Mouse (Mus musculus) forebrain, embryonic 11.5 days (tissue): ENCODE measurements around the gene Amotl1. TPM values are rescaled to one million over a fixed set of nuclear protein-coding genes. Genes with fewer than 3 reads are reported as not detected.
A peak's percentile ranks its signal among the peaks of the same experiment; 100 is the strongest.

ENCODE experiments used
- ATAC-seq: fragments of 200-750 bp; cut with Nextera tagmentation; replicated peaks from 2 replicates; pipeline ENCODE4 v1.8.0; 2017; ENCODE audit warnings: moderate TSS enrichment; ENCODE audit not compliant: low FRiP score
- DNase-seq: peaks from one replicate; pipeline ENCODE4 v3.0.0-alpha.2; 2017; ENCODE audit warnings: low spot score
- H3K27ac ChIP-seq: fragments of 300-500 bp; sonication (generic); 2 replicates; pipeline ENCODE4 v1.5.1; 2014; ENCODE audit warnings: low read depth, low read length
- H3K27me3 ChIP-seq: fragments of 300-500 bp; sonication (generic); 2 replicates; pipeline ENCODE4 v1.6.1; 2014; ENCODE audit warnings: mild to moderate bottlenecking, low read length, mixed read lengths; ENCODE audit not compliant: control insufficient read depth, insufficient read depth
- H3K36me3 ChIP-seq: fragments of 300-500 bp; sonication (generic); 2 replicates; pipeline ENCODE4 v1.6.1; 2014; ENCODE audit warnings: mild to moderate bottlenecking, low read length, moderate library complexity, mixed read lengths; ENCODE audit not compliant: control insufficient read depth, insufficient read depth
- H3K4me1 ChIP-seq: fragments of 300-500 bp; sonication (generic); replicated peaks from 2 replicates; pipeline ENCODE4 v1.6.1; 2014; ENCODE audit warnings: low read length, mixed read lengths; ENCODE audit not compliant: control insufficient read depth, insufficient read depth
- H3K4me2 ChIP-seq: fragments of 300-500 bp; sonication (generic); 2 replicates; pipeline ENCODE4 v1.6.1; 2014; ENCODE audit warnings: low read depth, mild to moderate bottlenecking, low read length, moderate library complexity, mixed read lengths; ENCODE audit not compliant: severe bottlenecking
- H3K4me3 ChIP-seq: fragments of 300-500 bp; sonication (generic); 2 replicates; pipeline ENCODE4 v1.5.1; 2014; ENCODE audit warnings: low read depth, low read length
- H3K9ac ChIP-seq: fragments of 300-500 bp; sonication (generic); 2 replicates; pipeline ENCODE4 v1.6.1; 2014; ENCODE audit warnings: low read length
- H3K9me3 ChIP-seq: fragments of 300-500 bp; sonication (generic); 2 replicates; pipeline ENCODE4 v1.6.1; 2016; ENCODE audit warnings: low read length, mixed read lengths; ENCODE audit not compliant: control insufficient read depth
- WGBS: fragments of 180-500 bp; shearing (Covaris S2); extraction: QIAGEN DNeasy Blood & Tissue Kit; methylation state at CpG from one replicate; pipeline ENCODE4 v1.1.7; 2014; 5-methylcytosine and 5-hydroxymethylcytosine counted together
- polyA plus RNA-seq: library from polyadenylated mRNA; unstranded; fragments of >200 nt; fragmentation: Nextera tagmentation; extraction: Ambion mirVana; gene quantifications from 2 replicates; pipeline ENCODE4 v1.2.1, GENCODE M21; 2014

Gene Amotl1
- polyA plus RNA-seq, 1 experiment from 2014 or later = 19.4 TPM

GRCm38 (mm10) chr9:14647849-14648248 is 3.0 kb upstream of the Amotl1 start:
- Histone ChIP-seq H3K4me1 (peaks cover 5% of the 10 kb centered on the region; the same call in 1 of the 2 replicates), H3K36me3 (no peaks in the 10 kb centered on the region), H3K9me3 (no peaks in the 10 kb centered on the region), H3K27me3 (no peaks in the 10 kb centered on the region), H3K9ac (no peak overlapping the region), H3K27ac (no peak overlapping the region), H3K4me2 (no peak overlapping the region), H3K4me3 (no peak overlapping the region)
- ATAC-seq = no peak
- 81% methylated on average over 8 of the region's 8 CpGs for WGBS
- no peak for DNase-seq

GRCm38 (mm10) chr9:14646641-14647040 is 1.8 kb upstream of the Amotl1 start:
- H3K27me3 ChIP-seq = no peaks in the 10 kb centered on the region
- no peaks in the 10 kb centered on the region for H3K9me3 ChIP-seq
- no peak for ATAC-seq
- no peaks in the 10 kb centered on the region for H3K36me3 ChIP-seq
- no peak overlapping the region for H3K9ac ChIP-seq
- H3K27ac ChIP-seq = no peak overlapping the region
- DNase-seq = no peak
- H3K4me1 ChIP-seq = peaks cover 5% of the 10 kb centered on the region; the same call in 1 of the 2 replicates
- H3K4me2 ChIP-seq = no peak overlapping the region
- WGBS = 86% methylated on average over 1 of the region's 1 CpGs
- H3K4me3 ChIP-seq = no peak overlapping the region

DNA sequence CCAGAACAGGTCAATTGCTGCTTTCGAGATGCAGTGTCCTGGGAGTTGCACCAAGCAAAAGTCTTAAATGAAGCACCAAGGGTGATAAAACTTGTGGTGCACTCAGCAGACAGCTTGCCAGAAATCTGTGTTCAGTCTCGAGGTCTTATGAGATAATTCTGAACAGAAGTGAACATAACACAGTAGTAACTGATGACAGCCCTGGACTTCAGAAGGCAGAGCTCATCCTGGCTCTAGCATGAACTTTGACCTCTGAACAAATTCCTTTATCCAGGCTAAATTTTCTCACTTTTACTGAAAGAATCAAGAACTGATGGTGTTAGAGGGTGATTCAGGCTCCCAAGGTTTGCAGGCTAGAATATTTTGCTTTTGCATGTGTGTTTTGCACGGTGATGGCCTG is 1.2 kb upstream of the Amotl1 start:
- no peak overlapping the region for H3K4me3 ChIP-seq
- no peak overlapping the region for H3K4me2 ChIP-seq
- no peaks in the 10 kb centered on the region for H3K9me3 ChIP-seq
- no peaks in the 10 kb centered on the region for H3K27me3 ChIP-seq
- 87% methylated on average over 3 of the region's 3 CpGs for WGBS
- no peak for ATAC-seq
- no peak overlapping the region for H3K27ac ChIP-seq
- H3K4me1 ChIP-seq = peaks cover 5% of the 10 kb centered on the region; the same call in 1 of the 2 replicates
- DNase-seq = no peak
- H3K36me3 ChIP-seq = no peaks in the 10 kb centered on the region
- H3K9ac ChIP-seq = no peak overlapping the region

GRCm38 (mm10) chr9:14643328-14643727 is 1.5 kb downstream of the Amotl1 start:
- H3K27me3 ChIP-seq = no peaks in the 10 kb centered on the region
- no peak for DNase-seq
- H3K27ac ChIP-seq = no peak overlapping the region
- no peaks in the 10 kb centered on the region for H3K36me3 ChIP-seq
- no peaks in the 10 kb centered on the region for H3K9me3 ChIP-seq
- ATAC-seq = no peak; the same call in 1 of the 2 replicates
- no peak overlapping the region for H3K4me3 ChIP-seq
- 55% methylated on average over 6 of the region's 6 CpGs for WGBS
- H3K9ac ChIP-seq = no peak overlapping the region
- H3K4me2 ChIP-seq = no peak overlapping the region
- peaks cover 5% of the 10 kb centered on the region; the same call in 1 of the 2 replicates for H3K4me1 ChIP-seq

GRCm38 (mm10) chr9:14642251-14643021 is 2.4 kb downstream of the Amotl1 start:
- Histone ChIP-seq H3K27me3 (no peaks in the 10 kb centered on the region), H3K4me2 (no peak overlapping the region), H3K4me1 (peaks cover 5% of the 10 kb centered on the region; the same call in 1 of the 2 replicates), H3K27ac (no peak overlapping the region), H3K9me3 (no peaks in the 10 kb centered on the region), H3K9ac (no peak overlapping the region), H3K4me3 (no peak overlapping the region), H3K36me3 (no peaks in the 10 kb centered on the region)
- ATAC-seq (peak; percentile 70), DNase-seq (peak; percentile 62)
- WGBS = 8% methylated on average over 5 of the region's 5 CpGs

DNA sequence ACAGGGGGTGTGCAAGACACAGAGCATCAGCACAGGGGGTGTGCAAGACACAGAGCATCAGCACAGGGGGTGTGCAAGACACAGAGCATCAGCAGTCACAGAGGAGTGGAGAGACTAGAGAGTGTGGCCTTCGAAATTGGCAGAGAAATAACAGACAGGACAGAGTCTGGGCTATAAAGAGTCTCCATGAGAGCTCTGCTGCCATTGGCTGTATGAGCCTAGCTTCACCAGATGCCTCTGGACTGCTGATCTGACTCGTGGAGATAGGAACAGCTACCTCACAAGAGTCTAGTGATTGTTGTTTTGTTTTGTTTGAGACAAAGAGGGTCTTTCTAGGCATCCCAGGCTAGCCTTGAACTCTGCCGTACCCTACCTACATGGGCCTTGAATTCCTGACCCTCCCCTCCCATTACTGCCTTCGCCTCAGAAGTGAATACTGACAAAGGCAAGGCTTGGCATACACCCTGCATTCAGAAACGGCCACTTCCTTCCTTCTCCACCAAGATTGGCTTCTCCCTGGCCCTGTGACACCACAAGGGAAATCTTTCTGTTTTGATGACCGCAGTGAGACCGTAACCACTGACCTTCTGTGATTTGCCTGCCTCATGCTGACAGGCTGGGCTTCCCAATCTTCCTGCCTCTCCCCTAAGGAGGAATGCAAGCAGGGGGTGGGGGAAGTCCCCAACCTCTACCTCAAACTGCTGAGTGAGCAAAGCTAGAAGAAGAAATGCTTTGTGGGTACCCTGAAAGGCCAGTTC is 3.4 kb downstream of the Amotl1 start:
- Histone ChIP-seq H3K36me3 (no peaks in the 10 kb centered on the region), H3K27ac (no peak overlapping the region), H3K9ac (no peak overlapping the region), H3K9me3 (no peaks in the 10 kb centered on the region), H3K27me3 (no peaks in the 10 kb centered on the region), H3K4me3 (no peak overlapping the region), H3K4me1 (peaks cover 5% of the 10 kb centered on the region; the same call in 1 of the 2 replicates), H3K4me2 (no peak overlapping the region)
- WGBS = 52% methylated on average over 7 of the region's 7 CpGs
- no peak for ATAC-seq
- DNase-seq = no peak

GRCm38 (mm10) chr9:14636244-14636643 is 8.6 kb downstream of the Amotl1 start:
- Histone ChIP-seq H3K9ac (no peak overlapping the region), H3K27me3 (no peaks in the 10 kb centered on the region), H3K4me2 (no peak overlapping the region), H3K4me3 (no peak overlapping the region), H3K9me3 (no peaks in the 10 kb centered on the region), H3K36me3 (no peaks in the 10 kb centered on the region), H3K27ac (no peak overlapping the region), H3K4me1 (peaks cover 6% of the 10 kb centered on the region; the same call in 1 of the 2 replicates)
- 78% methylated on average over 3 of the region's 3 CpGs for WGBS
- DNase-seq (no peak), ATAC-seq (no peak)

- no peaks in the 10 kb centered on the region for H3K9me3 ChIP-seq
- H3K36me3 ChIP-seq = no peaks in the 10 kb centered on the region
- 83% methylated on average over 7 of the region's 7 CpGs for WGBS
- no peak overlapping the region for H3K27ac ChIP-seq
- no peak for DNase-seq
- H3K4me1 ChIP-seq = peaks cover 6% of the 10 kb centered on the region; the same call in 1 of the 2 replicates
- H3K9ac ChIP-seq = no peak overlapping the region
- no peak overlapping the region for H3K4me2 ChIP-seq
- no peaks in the 10 kb centered on the region for H3K27me3 ChIP-seq
- H3K4me3 ChIP-seq = no peak overlapping the region
- no peak for ATAC-seq
Measured at GRCm38 (mm10) chr9:14635551-14635950, 9.3 kb downstream of the Amotl1 start.
